Mouse (Mus musculus): ENCODE measurements at regions not wholly inside any gene's neighbourhood (a gene's known extent, or its start where the extent isn't known, plus 50 kb on each side); places are given as distances from the start of the nearest gene placed in this dataset.
"Not testable (repeated sequence)": the region's sequence is repeated elsewhere in the genome, so short reads cannot be mapped to it uniquely, and the experiment has no call there.

- ChIA-PET POLR2A (no interaction called here), CTCF (no interaction called here)
These were observed 82.9 kb upstream of the Rfc3 start for GRCm38 (mm10) chr5:151733991-151734390.

DNA sequence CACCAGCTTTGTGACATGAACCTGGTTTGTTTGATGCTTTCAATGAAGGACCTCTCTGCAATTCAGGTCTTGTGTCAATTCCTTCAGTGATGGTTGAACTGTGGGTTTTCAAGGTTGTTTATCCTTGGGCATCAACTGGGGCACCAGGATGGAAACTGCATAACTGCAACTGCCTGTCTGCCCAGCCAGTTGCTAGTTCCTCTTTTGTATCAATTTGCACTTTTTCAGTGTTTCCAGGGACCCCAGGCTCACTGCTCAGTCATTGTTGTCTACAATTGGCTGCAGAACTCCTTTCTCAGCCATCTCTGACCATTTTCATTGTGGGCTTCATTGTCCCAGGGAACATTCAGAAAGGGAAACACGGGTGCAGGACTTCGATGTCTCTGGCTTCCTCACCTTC lies 74.6 kb upstream of the Rfc3 start:
- ChIA-PET CTCF (no interaction called here), POLR2A (no interaction called here)

GRCm38 (mm10) chr5:151724403-151724802 lies 73.4 kb upstream of the Rfc3 start:
- POLR2A ChIA-PET = not testable (repeated sequence)
- CTCF ChIA-PET = interaction anchor here in 1 of 4 experiments (0.6 kb wide), 1 partner anchor 113 kb away, joined by 5 read pairs; no protein-coding TSS in a partner anchor

DNA sequence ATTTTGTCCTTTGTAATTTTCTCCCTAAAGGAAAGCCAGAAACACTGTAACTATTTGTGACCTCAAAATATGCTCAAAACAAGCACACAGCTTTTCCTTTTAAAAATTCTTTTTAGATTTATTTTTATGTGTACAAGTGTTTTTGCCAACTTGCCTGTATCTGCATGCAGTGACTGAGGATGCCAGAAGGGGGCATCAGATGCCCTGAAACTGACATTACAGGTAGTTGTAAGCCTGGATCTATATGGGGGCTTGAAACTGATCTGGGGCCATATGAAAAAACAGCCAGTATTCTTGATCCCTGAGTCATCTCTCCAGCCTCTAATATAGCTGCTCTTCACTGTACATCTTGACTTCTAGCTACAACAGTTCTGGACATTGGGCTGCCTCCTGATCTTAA lies 71.4 kb upstream of the Rfc3 start:
- ChIA-PET POLR2A (no interaction called here), CTCF (interaction anchor here in 1 of 4 experiments (0.8 kb wide), 1 partner anchor 35 kb away, joined by 4 read pairs; no protein-coding TSS in a partner anchor)

GRCm38 (mm10) chr5:151719757-151720156 lies 68.7 kb upstream of the Rfc3 start:
- POLR2A ChIA-PET, CTCF ChIA-PET: not testable (repeated sequence)

GRCm38 (mm10) chr5:151717923-151718322 lies 66.9 kb upstream of the Rfc3 start:
- ChIA-PET POLR2A (no interaction called here), CTCF (interaction anchor here in 1 of 4 experiments (1.7 kb wide), 1 partner anchor 31 kb away, joined by 5 read pairs; no protein-coding TSS in a partner anchor)

GRCm38 (mm10) chr5:151705226-151705625 lies 54.2 kb upstream of the Rfc3 start:
- ChIA-PET POLR2A (no interaction called here), CTCF (no interaction called here)

DNA sequence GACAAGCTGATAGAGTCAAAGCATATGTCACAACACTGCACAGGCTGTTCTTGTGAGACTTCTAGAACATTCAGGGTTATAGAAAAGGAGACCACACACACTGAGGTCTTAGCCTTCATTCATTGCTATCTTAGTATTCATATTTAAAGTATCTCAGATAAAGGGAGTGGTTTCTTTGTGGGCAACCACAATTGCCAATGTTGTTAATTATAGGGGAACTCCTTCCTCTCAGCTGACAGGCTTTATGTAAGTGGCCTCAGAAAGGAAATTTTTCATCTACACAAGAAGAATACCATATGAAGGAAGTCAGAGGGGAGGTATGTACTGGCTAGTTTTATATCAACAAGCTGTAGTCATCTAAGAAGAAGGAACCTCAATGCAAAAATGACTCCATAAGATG lies 53.0 kb upstream of the Rfc3 start:
- POLR2A ChIA-PET = no interaction called here

More for the DNA sequence above, 53.0 kb upstream of the Rfc3 start:
- CTCF ChIA-PET = interaction anchor here in 1 of 4 experiments (1.9 kb wide), 1 partner anchor 17 kb away, joined by 6 read pairs; no protein-coding TSS in a partner anchor

All from embryonic stem cell, embryonic (primary cell).